In genomic region chr11:78832816-78833314, GRCm38 (mm10) we compare ENCODE assay signal across 8 mouse cellular contexts. TPM values are rescaled to one million over a fixed set of nuclear protein-coding genes. Genes with fewer than 3 reads are reported as not detected.
A peak's percentile ranks its signal among the peaks of the same experiment; 100 is the strongest.
DNase-seq lines count a peak whose midpoint lies in the region; ATAC-seq and TF ChIP-seq lines count a peak whose summit lies in the region.

No protein-coding gene starts in this region.

- H3K4me3 ChIP-seq in liver, embryonic 15.5 days (replicated peaks), result peak overlapping the region; percentile 30
- no peak overlapping the region for H3K4me3 ChIP-seq in stomach, embryonic 16.5 days (replicated peaks; ENCODE audit: low read length)
- H3K4me3 ChIP-seq in thymus, adult 2 months (ENCODE audit: control insufficient read depth, insufficient read depth, low read length), result no peak overlapping the region

- ATAC-seq in common myeloid progenitor, adult 5-6 weeks (replicated peaks; ENCODE audit: low read depth, poor library complexity, severe bottlenecking), result peak; percentile 91
- ATAC-seq in liver, embryonic 15.5 days (ENCODE audit: insufficient read depth), result peak; percentile 95
- peak; percentile 65 for ATAC-seq in stomach, embryonic 16.5 days (ENCODE audit: insufficient read depth, low FRiP score)

- peak overlapping the region; percentile 63 for H3K4me2 ChIP-seq in liver, embryonic 15.5 days
- H3K4me2 ChIP-seq in stomach, embryonic 16.5 days (ENCODE audit: low read depth, low read length), result no peak overlapping the region

- no peak for TF ChIP-seq CTCF in thymus, adult 2 months (IDR thresholded peaks at IDR 0.05; ENCODE audit: borderline replicate concordance, control insufficient read depth, extremely low read depth, insufficient read depth, low read length, poor library complexity)

- no peak for TF ChIP-seq POLR2A in thymus, adult 2 months (IDR thresholded peaks at IDR 0.05; ENCODE audit: control insufficient read depth, extremely low read depth, insufficient read depth, low read length, poor library complexity)

- H3K36me3 ChIP-seq in liver, embryonic 15.5 days (replicated peaks), result no peaks in the 10 kb centered on the region
- no peaks in the 10 kb centered on the region for H3K36me3 ChIP-seq in stomach, embryonic 16.5 days (ENCODE audit: control insufficient read depth, insufficient read depth, low read length)
- H3K36me3 ChIP-seq in thymus, adult 2 months (ENCODE audit: control insufficient read depth, insufficient read depth, low read length), result no peaks in the 10 kb centered on the region

- no peaks in the 10 kb centered on the region for H3K27me3 ChIP-seq in liver, embryonic 15.5 days
- no peaks in the 10 kb centered on the region for H3K27me3 ChIP-seq in stomach, embryonic 16.5 days (ENCODE audit: control insufficient read depth, insufficient read depth, low read length)
- H3K27me3 ChIP-seq in thymus, adult 2 months (ENCODE audit: control insufficient read depth, insufficient read depth, low read length), result no peaks in the 10 kb centered on the region

- peak overlapping the region; percentile 33 for H3K9ac ChIP-seq in liver, embryonic 15.5 days
- H3K9ac ChIP-seq in stomach, embryonic 16.5 days (ENCODE audit: low read length), result no peak overlapping the region

- peak; percentile 59 for DNase-seq in spleen, adult 12 weeks (ENCODE audit: low spot score)
- no peak for DNase-seq in spleen, adult 18-20 months
- DNase-seq in heart, postnatal 25 days (ENCODE audit: low spot score), result peak; percentile 64
- DNase-seq in left cerebral cortex, postnatal 14 days (ENCODE audit: low spot score in 2 of 2), result no peak
- DNase-seq in thymus, adult 2 months, result no peak

- H3K4me1 ChIP-seq in liver, embryonic 15.5 days (replicated peaks), result peaks cover 74% of the 10 kb centered on the region
- H3K4me1 ChIP-seq in stomach, embryonic 16.5 days (ENCODE audit: control insufficient read depth, insufficient read depth, low read length), result peaks cover 9% of the 10 kb centered on the region; the same call in 1 of the 2 replicates
- H3K4me1 ChIP-seq in thymus, adult 2 months (replicated peaks; ENCODE audit: control insufficient read depth, insufficient read depth, low read length), result peaks cover 18% of the 10 kb centered on the region

- 7% methylated on average over 13 of the region's 13 CpGs for WGBS in liver, embryonic 15.5 days (ENCODE audit: insufficient replicate concordance)
- WGBS in stomach, embryonic 16.5 days, result 47% methylated on average over 13 of the region's 13 CpGs
- WGBS in thymus, adult 2 months, result 41% methylated on average over 13 of the region's 13 CpGs

- intact Hi-C loops in heart, postnatal 25 days (cut with DNase I), result no loop called here
- intact Hi-C loops in left cerebral cortex, postnatal 14 days (cut with DNase I), result no loop called here

- H3K27ac ChIP-seq in liver, embryonic 15.5 days (replicated peaks), result peak overlapping the region; percentile 95
- H3K27ac ChIP-seq in stomach, embryonic 16.5 days (ENCODE audit: low read length), result no peak overlapping the region
- no peak overlapping the region for H3K27ac ChIP-seq in thymus, adult 2 months (ENCODE audit: control insufficient read depth, insufficient read depth, low read length)

- no peaks in the 10 kb centered on the region for H3K9me3 ChIP-seq in liver, embryonic 15.5 days (replicated peaks)
- H3K9me3 ChIP-seq in stomach, embryonic 16.5 days (replicated peaks; ENCODE audit: control insufficient read depth, low read length), result no peaks in the 10 kb centered on the region

RNA-seq across cellular contexts. Expression of gene Lyrm9, which starts 6.5 kb away (rescaled TPM):
- 26.8 and 55.2 TPM in 2 replicates for total RNA-seq in common myeloid progenitor, adult 5-6 weeks (2017)
- 10 to 100 TPM; 32.5 to 39.6 TPM for total RNA-seq in heart, postnatal 25 days (2021)
- 10.7 and 14.0 TPM in 2 replicates for polyA plus RNA-seq in liver, embryonic 15.5 days (2015; fragmentation: Nextera tagmentation; extraction: Ambion mirVana)
- polyA plus RNA-seq in stomach, embryonic 16.5 days (2015; fragmentation: Nextera tagmentation; extraction: Ambion mirVana), result 16.6 and 20.0 TPM in 2 replicates
- 10 to 100 TPM; 29.3 to 29.4 TPM for total RNA-seq in left cerebral cortex, postnatal 14 days (2021)
- 20.7 and 28.1 TPM in 2 replicates for polyA plus RNA-seq in thymus, adult 2 months (2012; rRNA removed)

Comparison
In these comparisons a context has a peak if more than half of its experiments do, and no peak if none do; other contexts are left out.
1. DNase-seq: peak in spleen, adult 12 weeks (single experiment) and heart, postnatal 25 days (single experiment); none in spleen, adult 18-20 months (0 of 2), left cerebral cortex, postnatal 14 days (0 of 2) and thymus, adult 2 months (single experiment).
2. Peak in every context shown above with its lines, with median percentiles within 50 percentile points of each other: ATAC-seq.